Mouse (Mus musculus) liver, embryonic 13.5 days (tissue): Measurements from ENCODE around the gene Mogat2. TPM values are rescaled to one million over a fixed set of nuclear protein-coding genes. Genes with fewer than 3 reads are reported as not detected.

Experiments used
- ATAC-seq: fragments of 200-750 bp; cut with Nextera tagmentation; 2 replicates; pipeline ENCODE4 v1.8.0; 2017; ENCODE audit warnings: low read depth, mild to moderate bottlenecking, moderate number of reproducible peaks, moderate library complexity
- DNase-seq: peaks from one replicate; pipeline ENCODE4 v3.0.0; 2022
- H3K27ac ChIP-seq: fragments of 300-500 bp; sonication (generic); 2 replicates; pipeline ENCODE4 v1.5.1; 2015; ENCODE audit warnings: moderate library complexity, mild to moderate bottlenecking, inconsistent platforms
- H3K27me3 ChIP-seq: fragments of 300-500 bp; sonication (generic); 2 replicates; pipeline ENCODE4 v1.6.1; 2015; ENCODE audit warnings: mild to moderate bottlenecking, inconsistent platforms
- H3K36me3 ChIP-seq: fragments of 300-500 bp; sonication (generic); 2 replicates; pipeline ENCODE4 v1.6.1; 2015; ENCODE audit warnings: mild to moderate bottlenecking, inconsistent platforms
- H3K4me1 ChIP-seq: fragments of 300-500 bp; sonication (generic); replicated peaks from 2 replicates; pipeline ENCODE4 v1.6.1; 2015; ENCODE audit warnings: inconsistent platforms
- H3K4me2 ChIP-seq: fragments of 300-500 bp; sonication (generic); 2 replicates; pipeline ENCODE4 v1.6.1; 2015; ENCODE audit warnings: inconsistent platforms, mild to moderate bottlenecking, moderate library complexity
- H3K4me3 ChIP-seq: fragments of 300-500 bp; sonication (generic); replicated peaks from 2 replicates; pipeline ENCODE4 v1.5.1; 2015; ENCODE audit warnings: mild to moderate bottlenecking, inconsistent platforms
- H3K9ac ChIP-seq: fragments of 300-500 bp; sonication (generic); 2 replicates; pipeline ENCODE4 v1.6.1; 2015; ENCODE audit warnings: mild to moderate bottlenecking, inconsistent platforms
- H3K9me3 ChIP-seq: fragments of 300-500 bp; sonication (generic); replicated peaks from 2 replicates; pipeline ENCODE4 v1.6.1; 2016; ENCODE audit warnings: inconsistent platforms
- WGBS: fragments of 180-500 bp; shearing (Covaris S2); methylation state at CpG from one replicate; pipeline ENCODE4 v1.1.7; 2015; ENCODE audit not compliant: insufficient replicate concordance; 5-methylcytosine and 5-hydroxymethylcytosine counted together
- polyA plus RNA-seq: library from polyadenylated mRNA; unstranded; fragments of >200 nt; fragmentation: Nextera tagmentation; extraction: Ambion mirVana; gene quantifications from 2 replicates; pipeline ENCODE4 v1.2.1, GENCODE M21; 2015

The Mogat2 gene
- polyA plus RNA-seq, 1 experiment from 2014 or later: 35.9 TPM

GRCm38 (mm10) chr7:99264597-99264996 lies 26.2 kb upstream of the Mogat2 start:
- H3K27me3 ChIP-seq: peaks cover 58% of the 10 kb centered on the region
- no peak overlapping the region for H3K9ac ChIP-seq
- H3K4me2 ChIP-seq: no peak overlapping the region
- no peak overlapping the region for H3K4me3 ChIP-seq
- H3K36me3 ChIP-seq: no peaks in the 10 kb centered on the region
- peaks cover 17% of the 10 kb centered on the region for H3K4me1 ChIP-seq
- no peaks in the 10 kb centered on the region for H3K9me3 ChIP-seq
- no peak for ATAC-seq
- no peak for DNase-seq
- no peak overlapping the region for H3K27ac ChIP-seq

GRCm38 (mm10) chr7:99263509-99263908 lies 25.1 kb upstream of the Mogat2 start:
- peaks cover 12% of the 10 kb centered on the region for H3K4me1 ChIP-seq
- H3K27ac ChIP-seq: no peak overlapping the region
- peaks cover 47% of the 10 kb centered on the region for H3K27me3 ChIP-seq
- no peak overlapping the region for H3K4me3 ChIP-seq
- H3K4me2 ChIP-seq: no peak overlapping the region
- DNase-seq: no peak
- no peaks in the 10 kb centered on the region for H3K9me3 ChIP-seq
- 21% methylated on average over 4 of the region's 4 CpGs for WGBS
- H3K9ac ChIP-seq: no peak overlapping the region
- ATAC-seq: no peak
- no peaks in the 10 kb centered on the region for H3K36me3 ChIP-seq

- Histone ChIP-seq H3K9me3 (no peaks in the 10 kb centered on the region), H3K27ac (no peak overlapping the region), H3K4me1 (no peaks in the 10 kb centered on the region), H3K4me2 (no peak overlapping the region), H3K27me3 (peaks cover 31% of the 10 kb centered on the region), H3K36me3 (no peaks in the 10 kb centered on the region), H3K4me3 (no peak overlapping the region), H3K9ac (no peak overlapping the region)
- ATAC-seq (no peak), DNase-seq (no peak)
- 46% methylated on average over 3 of the region's 3 CpGs for WGBS
These were observed 23.5 kb upstream of the Mogat2 start for GRCm38 (mm10) chr7:99261900-99262299.

DNA sequence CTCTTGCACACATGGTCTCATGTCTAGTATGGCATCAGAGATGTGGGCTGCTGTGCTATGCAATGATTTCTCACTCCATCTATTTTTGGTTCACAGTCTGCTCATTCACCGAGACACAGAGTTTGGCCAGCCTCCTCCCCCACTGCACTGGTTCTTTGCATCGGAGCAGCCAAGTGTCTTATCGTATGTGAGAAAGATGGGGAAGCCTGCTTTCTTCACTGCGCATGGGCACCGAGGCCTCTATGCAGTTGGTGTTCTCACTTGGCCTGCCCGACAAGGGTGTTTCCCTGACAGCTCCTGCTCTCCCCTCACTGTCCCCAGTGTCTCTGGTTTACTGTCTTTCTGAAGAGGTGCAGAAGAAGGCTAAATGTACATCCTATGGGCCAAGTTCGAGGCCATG lies 16.6 kb upstream of the Mogat2 start:
- H3K36me3 ChIP-seq: no peaks in the 10 kb centered on the region
- ATAC-seq: no peak
- no peak overlapping the region for H3K9ac ChIP-seq
- no peak for DNase-seq
- no peak overlapping the region for H3K4me2 ChIP-seq
- 67% methylated on average over 7 of the region's 7 CpGs for WGBS
- H3K9me3 ChIP-seq: no peaks in the 10 kb centered on the region
- H3K4me1 ChIP-seq: no peaks in the 10 kb centered on the region
- peaks cover 11% of the 10 kb centered on the region for H3K27me3 ChIP-seq
- H3K27ac ChIP-seq: no peak overlapping the region
- H3K4me3 ChIP-seq: no peak overlapping the region

DNA sequence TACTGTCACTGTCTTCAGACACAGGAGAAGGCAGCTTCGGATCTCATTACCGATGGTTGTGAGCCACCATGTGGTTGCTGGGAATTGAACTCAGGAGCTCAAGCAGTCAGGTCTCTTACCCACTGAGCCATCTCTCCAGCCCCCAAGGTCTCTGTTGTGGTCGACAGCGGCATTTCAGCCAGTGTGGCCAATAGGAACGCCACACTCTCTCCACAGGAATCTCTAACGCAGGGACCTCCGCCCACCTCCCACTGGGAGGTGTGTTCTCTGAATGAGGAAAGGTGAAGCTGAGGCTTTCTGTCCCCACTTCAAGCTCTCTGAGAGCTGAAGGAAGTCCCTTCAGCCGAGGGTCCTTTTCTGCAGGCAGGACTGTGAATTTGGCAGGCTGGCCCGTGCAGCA lies 12.0 kb upstream of the Mogat2 start:
- Histone ChIP-seq H3K27me3 (peaks cover 47% of the 10 kb centered on the region), H3K27ac (no peak overlapping the region), H3K4me3 (no peak overlapping the region), H3K9ac (no peak overlapping the region), H3K4me1 (0 out of 2 replicates have a peak, but pooled peaks cover 2% of the 10 kb centered on the region), H3K4me2 (no peak overlapping the region), H3K36me3 (no peaks in the 10 kb centered on the region), H3K9me3 (no peaks in the 10 kb centered on the region)
- DNase-seq (no peak), ATAC-seq (no peak)
- 30% methylated on average over 9 of the region's 9 CpGs for WGBS

GRCm38 (mm10) chr7:99249582-99249911 lies 11.1 kb upstream of the Mogat2 start:
- Histone ChIP-seq H3K4me3 (peak overlapping the region; percentile 37), H3K27ac (no peak overlapping the region), H3K9me3 (no peaks in the 10 kb centered on the region), H3K4me2 (peak overlapping the region; percentile 52), H3K36me3 (no peaks in the 10 kb centered on the region), H3K4me1 (0 out of 2 replicates have a peak, but pooled peaks cover 2% of the 10 kb centered on the region), H3K27me3 (peaks cover 47% of the 10 kb centered on the region), H3K9ac (no peak overlapping the region)
- ATAC-seq (0 out of 2 replicates have a peak, but pooled peaks have one; percentile 20), DNase-seq (no peak)
- 3% methylated on average over 10 of the region's 10 CpGs for WGBS

DNA sequence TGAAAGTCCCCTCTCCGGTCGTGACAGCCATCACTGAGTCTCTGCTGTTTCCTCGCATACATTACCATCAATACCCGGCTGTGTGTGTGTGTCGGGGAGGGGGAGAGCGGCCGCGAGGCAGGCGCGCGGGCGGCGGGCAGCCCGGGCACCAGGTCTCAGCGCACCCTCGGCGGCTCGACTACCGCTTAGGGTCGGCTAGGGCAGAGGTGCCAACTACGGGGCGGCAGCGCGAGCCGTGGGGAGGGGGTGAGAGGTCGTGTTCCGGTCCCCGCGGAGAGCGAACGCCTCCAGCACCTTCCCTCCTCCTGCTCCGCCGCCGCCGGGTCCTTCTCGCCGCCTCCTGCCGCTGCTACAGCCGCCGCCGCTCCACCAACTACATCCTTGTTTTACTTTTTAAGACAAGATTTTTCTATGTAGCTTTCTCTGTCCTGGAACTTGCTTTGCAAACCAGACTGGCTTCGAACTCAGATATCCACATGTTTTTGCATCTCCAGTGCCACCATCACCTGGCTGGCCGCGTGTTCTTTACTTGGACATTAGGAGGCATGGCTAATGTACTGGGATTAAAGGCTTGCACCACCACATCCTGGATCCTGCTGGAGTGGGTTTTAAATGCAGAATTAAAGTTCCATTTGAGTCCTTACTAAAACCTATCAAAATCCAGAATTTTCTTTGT lies 10.6 kb upstream of the Mogat2 start:
- Histone ChIP-seq H3K9ac (no peak overlapping the region), H3K27me3 (peaks cover 47% of the 10 kb centered on the region), H3K27ac (no peak overlapping the region), H3K36me3 (no peaks in the 10 kb centered on the region), H3K9me3 (no peaks in the 10 kb centered on the region), H3K4me2 (peak overlapping the region; percentile 52), H3K4me3 (peak overlapping the region; percentile 37), H3K4me1 (0 out of 2 replicates have a peak, but pooled peaks cover 2% of the 10 kb centered on the region)
- WGBS: under 1% methylated on average over 44 of the region's 44 CpGs
- no peak for ATAC-seq
- DNase-seq: no peak

DNA sequence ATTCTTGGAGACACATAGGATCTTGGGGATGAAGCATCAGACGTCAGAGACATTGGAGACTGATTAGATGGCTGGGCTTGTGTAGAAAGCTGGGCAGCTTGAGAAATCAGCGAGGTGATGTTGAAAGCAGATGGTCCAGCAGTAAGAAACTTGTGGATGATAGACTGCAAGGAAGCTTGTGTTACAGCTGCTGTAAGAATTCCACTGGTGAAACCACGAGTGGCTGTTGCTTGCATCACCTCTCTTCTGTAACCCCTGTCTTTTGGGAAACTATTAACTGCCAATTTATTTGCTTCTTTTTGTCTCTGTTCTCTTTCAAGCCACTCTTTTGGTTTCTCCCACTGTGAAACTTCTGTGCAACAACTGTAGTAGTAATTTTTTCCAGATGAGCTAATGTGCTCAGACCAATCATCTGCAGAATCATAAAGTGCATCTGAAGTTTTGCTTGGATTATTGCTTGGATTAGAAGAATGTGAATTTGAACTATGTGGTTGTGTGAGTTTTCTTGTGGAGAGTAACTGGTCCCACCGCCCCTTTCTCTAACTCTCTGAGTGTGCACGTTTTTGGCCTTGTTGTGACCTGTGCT lies 9.8 kb upstream of the Mogat2 start:
- Histone ChIP-seq H3K4me1 (0 out of 2 replicates have a peak, but pooled peaks cover 2% of the 10 kb centered on the region), H3K9me3 (no peaks in the 10 kb centered on the region), H3K4me3 (no peak overlapping the region), H3K27me3 (peaks cover 47% of the 10 kb centered on the region), H3K27ac (no peak overlapping the region), H3K4me2 (no peak overlapping the region), H3K36me3 (no peaks in the 10 kb centered on the region), H3K9ac (no peak overlapping the region)
- no peak for DNase-seq
- no peak for ATAC-seq
- 26% methylated on average over 5 of the region's 5 CpGs for WGBS

- peaks cover 32% of the 10 kb centered on the region for H3K4me1 ChIP-seq
- WGBS: 80% methylated on average over 11 of the region's 11 CpGs
- H3K4me3 ChIP-seq: no peak overlapping the region
- H3K27ac ChIP-seq: no peak overlapping the region
- H3K27me3 ChIP-seq: peaks cover 40% of the 10 kb centered on the region
- H3K9me3 ChIP-seq: no peaks in the 10 kb centered on the region
- H3K36me3 ChIP-seq: no peaks in the 10 kb centered on the region
- no peak overlapping the region for H3K4me2 ChIP-seq
- no peak overlapping the region for H3K9ac ChIP-seq
- DNase-seq (no peak), ATAC-seq (peak; percentile 73)
These were observed 3.7 kb upstream of the Mogat2 start for GRCm38 (mm10) chr7:99242097-99242496.

GRCm38 (mm10) chr7:99236888-99237660 lies 1.3 kb downstream of the Mogat2 start:
- Histone ChIP-seq H3K4me3 (peak overlapping the region; percentile 52), H3K4me2 (peak overlapping the region; percentile 61), H3K27me3 (peaks cover 35% of the 10 kb centered on the region), H3K36me3 (no peaks in the 10 kb centered on the region), H3K9me3 (no peaks in the 10 kb centered on the region), H3K9ac (peak overlapping the region; percentile 36; the same call in 1 of the 2 replicates), H3K4me1 (peaks cover 36% of the 10 kb centered on the region), H3K27ac (no peak overlapping the region)
- ATAC-seq (no peak), DNase-seq (no peak)
- 38% methylated on average over 8 of the region's 8 CpGs for WGBS

- Histone ChIP-seq H3K36me3 (no peaks in the 10 kb centered on the region), H3K27me3 (peaks cover 30% of the 10 kb centered on the region), H3K4me2 (no peak overlapping the region), H3K4me3 (no peak overlapping the region), H3K4me1 (peaks cover 32% of the 10 kb centered on the region), H3K9me3 (no peaks in the 10 kb centered on the region), H3K27ac (no peak overlapping the region), H3K9ac (no peak overlapping the region)
- no peak for DNase-seq
- 56% methylated on average over 2 of the region's 2 CpGs for WGBS
- ATAC-seq: no peak
These were observed 2.8 kb downstream of the Mogat2 start for GRCm38 (mm10) chr7:99235657-99236056.
